Mouse (Mus musculus): ENCODE results near the gene Osgepl1. TPM values are rescaled to one million over a fixed set of nuclear protein-coding genes. Genes with fewer than 3 reads are reported as not detected.

Osgepl1 gene
- polyA plus RNA-seq (2017; shearing (Covaris generic)): 8.6 TPM

GRCm38 (mm10) chr1:53312989-53313967, at the start of gene Osgepl1:
Gene Osgepl1, plus strand, starts transcription at chr1:53313624.

DNA sequence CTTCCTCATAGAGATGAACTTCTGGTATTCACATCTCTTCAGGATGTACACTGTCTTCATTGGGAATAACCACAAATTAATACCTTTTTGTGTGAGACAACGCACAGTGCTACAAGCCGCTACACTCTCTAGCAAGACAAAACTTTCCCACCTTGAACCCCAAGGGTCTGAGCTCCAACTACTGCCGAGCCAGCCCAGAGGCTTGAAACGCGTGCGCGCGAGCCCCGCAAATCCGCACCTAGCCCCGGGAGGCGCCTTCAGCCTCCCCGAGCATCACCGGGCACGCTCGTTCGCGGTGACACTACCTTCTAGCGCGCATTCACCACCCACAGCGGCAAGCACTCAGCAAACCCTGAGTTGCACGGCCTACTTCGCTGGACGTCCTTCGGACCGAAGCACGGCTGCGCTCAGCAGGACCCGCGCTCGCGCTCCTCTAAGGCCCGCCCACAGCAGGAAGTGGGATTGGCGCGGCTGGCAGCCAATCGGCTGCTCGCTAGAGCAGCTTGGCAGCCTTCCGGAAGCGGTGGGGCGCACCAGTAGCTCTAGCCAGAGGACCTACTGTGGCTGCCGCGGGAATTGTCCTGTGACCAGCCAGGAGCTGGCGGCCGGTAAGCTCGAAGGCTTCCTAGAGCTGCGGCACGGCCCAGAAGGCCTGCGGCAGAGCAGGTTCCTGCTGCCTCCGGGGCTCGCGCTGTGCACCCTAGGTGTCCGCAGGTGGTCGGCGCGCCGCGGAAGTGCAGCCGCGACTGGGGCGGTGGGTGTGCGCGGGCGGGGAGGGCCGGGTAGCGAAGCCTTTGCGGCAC, 16.6 kb upstream of the Osgepl1 start, which contains the start of the genes Pms1, Ormdl1 and Gm28778:
Gene Pms1 (minus strand): TSS at position 438 of the 803 bp plus-strand sequence.
Gene Ormdl1 (plus strand): TSS at position 515 of the 803 bp plus-strand sequence.
Gene Gm28778 (plus strand): TSS at position 531 of the 803 bp plus-strand sequence.

GRCm38 (mm10) chr1:53352327-53353261, 39.2 kb downstream of the Osgepl1 start, which contains the start of the genes Asdurf, Gm28551 and Asnsd1:
Gene Asdurf, minus strand, starts transcription at chr1:53352619.
Gene Gm28551, minus strand, starts transcription at chr1:53352667.
Gene Asnsd1, minus strand, starts transcription at chr1:53352752.

Other genes starting within 250 kb of the Osgepl1 start
- not detected for gene 1700019A02Rik, start 126.0 kb upstream of the Osgepl1 start, polyA plus RNA-seq (2017; shearing (Covaris generic))
- 15.9 TPM for gene Pms1, start 16.6 kb upstream of the Osgepl1 start, polyA plus RNA-seq (2017; shearing (Covaris generic))
- gene Ormdl1, start 16.5 kb upstream of the Osgepl1 start, polyA plus RNA-seq (2017; shearing (Covaris generic)): 35.6 TPM
- gene Gm28778, start 16.5 kb upstream of the Osgepl1 start, polyA plus RNA-seq (2017; shearing (Covaris generic)): not detected
- gene Asdurf, start 39.0 kb downstream of the Osgepl1 start, polyA plus RNA-seq (2017; shearing (Covaris generic)): not detected
- 0.39 TPM for gene Gm28551, start 39.0 kb downstream of the Osgepl1 start, polyA plus RNA-seq (2017; shearing (Covaris generic))
- gene Asnsd1, start 39.1 kb downstream of the Osgepl1 start, polyA plus RNA-seq (2017; shearing (Covaris generic)): 54.3 TPM

Measured in effector memory CD4-positive, alpha-beta T cell, adult 7 months (primary cell).